In genomic region chr3:51228038-51228820, GRCm38 (mm10) we compare ENCODE assay signal across 8 mouse cellular contexts. TPM values are rescaled to one million over a fixed set of nuclear protein-coding genes. Genes with fewer than 3 reads are reported as not detected.
DNase-seq lines count a peak whose midpoint lies in the region; ATAC-seq and TF ChIP-seq lines count a peak whose summit lies in the region.

No protein-coding gene starts in this region.

- peaks cover 5% of the 10 kb centered on the region; the same call in 1 of the 2 replicates for H3K4me1 ChIP-seq in cortical plate, adult 2 months (ENCODE audit: control insufficient read depth, insufficient read depth, low read length)

- H3K27ac ChIP-seq in cortical plate, adult 2 months (ENCODE audit: insufficient read depth, low read length) = no peak overlapping the region

- DNase-seq in cerebellum, postnatal 10 days = peak; percentile 67 to 82
- DNase-seq in ovary, postnatal 14 days (ENCODE audit: low spot score) = peak; percentile 39
- no peak for DNase-seq in ovary, adult 18-20 months (ENCODE audit: low spot score)
- peak; percentile 48 for DNase-seq in kidney, postnatal 14 days
- no peak for DNase-seq in Muller cell, postnatal 12 days (ENCODE audit: inconsistent ontology term)

- no peak for TF ChIP-seq POLR2A in cortical plate, adult 2 months (IDR thresholded peaks at IDR 0.05; ENCODE audit: extremely low read depth, insufficient read depth, low read length)

- H3K4me3 ChIP-seq in cortical plate, adult 2 months (ENCODE audit: insufficient read depth, low read length) = no peak overlapping the region

- TF ChIP-seq CTCF in cortical plate, adult 2 months (IDR thresholded peaks at IDR 0.05; ENCODE audit: extremely low read depth, insufficient read depth, low read length) = peak; percentile 24

- ATAC-seq in cerebellum, adult (ENCODE audit: insufficient number of reproducible peaks, low FRiP score, low TSS enrichment) = no peak
- ATAC-seq in monocyte, adult 5-6 weeks (replicated peaks; ENCODE audit: insufficient number of reproducible peaks, low FRiP score, low TSS enrichment, poor library complexity, severe bottlenecking) = peak; percentile 48; the same call in 1 of the 2 replicates

RNA-seq across cellular contexts. Expression of gene Noct, which starts 4.0 kb away (rescaled TPM):
- 31.8 and 32.5 TPM in 2 replicates for polyA plus RNA-seq in cortical plate, adult 2 months (2012; rRNA removed)
- 13.9 to 18.6 TPM (median 17.2 TPM) in 3 replicates for total RNA-seq in monocyte, adult 5-6 weeks (2017)

Comparison
In these comparisons a context has a peak if more than half of its experiments do, and no peak if none do; other contexts are left out.
1. DNase-seq: peak in cerebellum, postnatal 10 days (2 of 2), ovary, postnatal 14 days (single experiment) and kidney, postnatal 14 days (single experiment); none in ovary, adult 18-20 months (single experiment) and Muller cell, postnatal 12 days (single experiment).